Mouse (Mus musculus) C2C12 (cell line): Measurements from ENCODE around the gene Klhl21.

Experiments used
- CTCF ChIP-seq: IDR thresholded peaks from one replicate; pipeline ENCODE4 v1.5.1; 2011; ENCODE audit not compliant: control insufficient read depth, insufficient read depth, insufficient read length
- MAX ChIP-seq: IDR thresholded peaks from one replicate; pipeline ENCODE4 v1.6.1; 2011; ENCODE audit warnings: mild to moderate bottlenecking, control low read depth
- USF1 ChIP-seq: IDR thresholded peaks from one replicate; pipeline ENCODE4 v1.6.1; 2011; ENCODE audit warnings: low read depth, mild to moderate bottlenecking, control low read depth, moderate library complexity

DNA sequence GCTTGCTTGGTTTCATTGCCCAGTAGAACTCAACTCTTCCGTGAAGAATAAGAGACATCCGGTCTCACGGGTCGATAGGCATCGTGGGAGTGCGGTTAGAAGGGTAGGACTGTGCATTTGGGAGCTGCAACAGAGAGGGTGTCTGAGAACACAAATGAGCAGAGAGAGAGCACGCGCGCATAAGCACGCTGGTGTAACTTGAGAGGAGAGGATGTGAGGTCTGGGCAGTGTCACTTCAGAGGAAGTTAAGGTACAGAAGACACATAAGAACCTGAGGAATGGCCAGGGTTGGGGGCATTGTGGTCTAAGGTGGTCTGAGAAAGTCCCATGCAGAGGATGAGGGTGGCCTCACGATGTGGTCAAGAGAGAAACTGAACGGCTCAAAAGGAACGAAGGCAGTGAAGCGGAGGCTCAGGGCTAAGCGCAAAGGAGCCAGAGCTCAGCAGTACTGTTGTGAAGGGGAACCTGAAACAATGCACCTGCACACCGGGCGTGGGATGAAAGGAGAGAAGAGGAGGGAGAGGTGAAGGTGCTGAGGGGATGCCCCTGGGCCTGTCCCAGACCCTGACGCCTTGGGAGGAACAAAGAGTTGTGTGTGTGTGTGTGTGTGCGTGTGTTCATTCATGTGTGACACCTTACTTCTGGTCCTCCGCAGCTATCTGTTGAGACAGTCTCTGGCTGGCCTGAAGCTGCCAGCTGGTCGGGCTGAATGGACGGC, 33.5 kb downstream of the Klhl21 start:
- TF ChIP-seq USF1 (no peak), CTCF (no peak), MAX (no peak)
